In the genomic region with DNA sequence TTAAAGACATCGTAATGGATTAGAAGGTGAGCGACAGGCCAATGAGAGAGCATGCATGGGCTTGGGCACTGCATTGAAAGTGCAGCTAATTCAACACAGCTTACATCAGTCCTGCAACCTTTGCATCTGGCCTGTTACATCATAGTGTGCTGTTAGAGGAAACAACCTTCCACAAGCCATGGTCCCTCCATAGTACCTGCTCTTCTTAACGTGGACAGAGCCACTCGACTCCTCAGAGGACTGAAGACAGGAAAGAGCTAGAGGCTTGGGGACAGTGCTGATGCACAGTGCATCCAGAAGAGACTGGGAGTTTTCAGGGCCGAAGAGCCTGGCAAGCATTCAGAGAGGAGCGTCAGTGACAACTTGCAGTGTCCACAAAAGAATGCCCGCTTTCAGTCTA, we compare ENCODE assay signal across 17 mouse cellular contexts.
A peak's percentile ranks its signal among the peaks of the same experiment; 100 is the strongest.
DNase-seq lines count a peak whose midpoint lies in the region; ATAC-seq lines count a peak whose summit lies in the region.
"Had no signal": no experiment of that assay in that cellular context is flagged by ENCODE, and none has a peak within 500 bp of the region (broad histone marks: within the 10 kb centered on the region; RNA-seq: fewer than 3 reads in every experiment).

No protein-coding gene starts in this region.

- H3K9me3 ChIP-seq in embryonic facial prominence, embryonic 12.5 days, result no peaks in the 10 kb centered on the region
- no peaks in the 10 kb centered on the region for H3K9me3 ChIP-seq in embryonic facial prominence, embryonic 10.5 days
- H3K9me3 ChIP-seq in hindbrain, embryonic 10.5 days, result no peaks in the 10 kb centered on the region
- H3K9me3 ChIP-seq in hindbrain, embryonic 11.5 days (ENCODE audit: control insufficient read depth, low read length), result no peaks in the 10 kb centered on the region
- H3K9me3 ChIP-seq in limb, embryonic 11.5 days (ENCODE audit: control insufficient read depth, low read length), result no peaks in the 10 kb centered on the region
- no peaks in the 10 kb centered on the region for H3K9me3 ChIP-seq in limb, embryonic 10.5 days (replicated peaks)
- no peaks in the 10 kb centered on the region for H3K9me3 ChIP-seq in neural tube, embryonic 14.5 days (ENCODE audit: control insufficient read depth, low read length)
- H3K9me3 ChIP-seq in neural tube, embryonic 15.5 days (replicated peaks), result no peaks in the 10 kb centered on the region
- H3K9me3 ChIP-seq: forebrain, embryonic 13.5 days; limb, embryonic 13.5 days had no signal

- peaks cover 11% of the 10 kb centered on the region for H3K4me1 ChIP-seq in embryonic facial prominence, embryonic 12.5 days
- peaks cover 15% of the 10 kb centered on the region for H3K4me1 ChIP-seq in embryonic facial prominence, embryonic 10.5 days
- H3K4me1 ChIP-seq in hindbrain, embryonic 10.5 days (replicated peaks), result 0 out of 2 replicates have a peak, but pooled peaks cover 5% of the 10 kb centered on the region
- no peaks in the 10 kb centered on the region for H3K4me1 ChIP-seq in hindbrain, embryonic 11.5 days (replicated peaks; ENCODE audit: control insufficient read depth, insufficient read depth, low read length)
- no peaks in the 10 kb centered on the region for H3K4me1 ChIP-seq in limb, embryonic 11.5 days (ENCODE audit: control insufficient read depth, insufficient read depth, low read length)
- H3K4me1 ChIP-seq in limb, embryonic 10.5 days, result peaks cover 16% of the 10 kb centered on the region
- H3K4me1 ChIP-seq in neural tube, embryonic 14.5 days (ENCODE audit: control insufficient read depth, insufficient read depth, low read length), result no peaks in the 10 kb centered on the region
- no peaks in the 10 kb centered on the region for H3K4me1 ChIP-seq in neural tube, embryonic 15.5 days

- 0 out of 2 replicates have a peak, but pooled peaks cover 4% of the 10 kb centered on the region for H3K27me3 ChIP-seq in embryonic facial prominence, embryonic 12.5 days
- H3K27me3 ChIP-seq in embryonic facial prominence, embryonic 10.5 days (replicated peaks; ENCODE audit: low read depth, poor library complexity, severe bottlenecking), result no peaks in the 10 kb centered on the region
- H3K27me3 ChIP-seq in hindbrain, embryonic 10.5 days (ENCODE audit: insufficient read depth, poor library complexity, severe bottlenecking), result no peaks in the 10 kb centered on the region
- H3K27me3 ChIP-seq in hindbrain, embryonic 11.5 days (ENCODE audit: control insufficient read depth, insufficient read depth, low read length), result no peaks in the 10 kb centered on the region
- H3K27me3 ChIP-seq in limb, embryonic 11.5 days (ENCODE audit: control insufficient read depth, insufficient read depth, low read length), result no peaks in the 10 kb centered on the region
- peaks cover 11% of the 10 kb centered on the region; the same call in 1 of the 2 replicates for H3K27me3 ChIP-seq in limb, embryonic 10.5 days (ENCODE audit: low read depth, poor library complexity, severe bottlenecking)
- no peaks in the 10 kb centered on the region for H3K27me3 ChIP-seq in neural tube, embryonic 14.5 days (ENCODE audit: control insufficient read depth, insufficient read depth, low read length)
- H3K27me3 ChIP-seq in neural tube, embryonic 15.5 days (replicated peaks), result no peaks in the 10 kb centered on the region
- H3K27me3 ChIP-seq: forebrain, embryonic 13.5 days had no signal

- H3K4me3 ChIP-seq in embryonic facial prominence, embryonic 12.5 days, result no peak overlapping the region
- H3K4me3 ChIP-seq in embryonic facial prominence, embryonic 10.5 days, result no peak overlapping the region
- H3K4me3 ChIP-seq in hindbrain, embryonic 10.5 days, result no peak overlapping the region
- no peak overlapping the region for H3K4me3 ChIP-seq in hindbrain, embryonic 11.5 days (ENCODE audit: low read depth, low read length)
- H3K4me3 ChIP-seq in limb, embryonic 11.5 days (ENCODE audit: low read depth, low read length), result no peak overlapping the region
- no peak overlapping the region for H3K4me3 ChIP-seq in limb, embryonic 10.5 days
- H3K4me3 ChIP-seq in neural tube, embryonic 14.5 days (ENCODE audit: low read depth, low read length), result no peak overlapping the region
- no peak overlapping the region for H3K4me3 ChIP-seq in neural tube, embryonic 15.5 days (replicated peaks)
- H3K4me3 ChIP-seq: forebrain, embryonic 13.5 days; layer of hippocampus, adult 2 months; limb, embryonic 13.5 days had no signal

- no peaks in the 10 kb centered on the region for H3K36me3 ChIP-seq in embryonic facial prominence, embryonic 12.5 days
- H3K36me3 ChIP-seq in embryonic facial prominence, embryonic 10.5 days (replicated peaks), result no peaks in the 10 kb centered on the region
- no peaks in the 10 kb centered on the region for H3K36me3 ChIP-seq in hindbrain, embryonic 10.5 days
- H3K36me3 ChIP-seq in hindbrain, embryonic 11.5 days (ENCODE audit: control insufficient read depth, insufficient read depth, low read length), result no peaks in the 10 kb centered on the region
- H3K36me3 ChIP-seq in limb, embryonic 11.5 days (ENCODE audit: control insufficient read depth, insufficient read depth, low read length), result no peaks in the 10 kb centered on the region
- no peaks in the 10 kb centered on the region for H3K36me3 ChIP-seq in limb, embryonic 10.5 days
- no peaks in the 10 kb centered on the region for H3K36me3 ChIP-seq in neural tube, embryonic 14.5 days (ENCODE audit: control insufficient read depth, insufficient read depth, low read length)
- no peaks in the 10 kb centered on the region for H3K36me3 ChIP-seq in neural tube, embryonic 15.5 days
- H3K36me3 ChIP-seq: limb, embryonic 13.5 days had no signal

- H3K9ac ChIP-seq in embryonic facial prominence, embryonic 12.5 days, result no peak overlapping the region
- H3K9ac ChIP-seq in hindbrain, embryonic 11.5 days (ENCODE audit: low read depth, low read length), result no peak overlapping the region
- H3K9ac ChIP-seq in limb, embryonic 11.5 days (ENCODE audit: low read length), result no peak overlapping the region
- no peak overlapping the region for H3K9ac ChIP-seq in neural tube, embryonic 14.5 days (replicated peaks; ENCODE audit: low read depth, low read length)
- H3K9ac ChIP-seq in neural tube, embryonic 15.5 days (replicated peaks), result no peak overlapping the region
- H3K9ac ChIP-seq: forebrain, embryonic 13.5 days; limb, embryonic 13.5 days; liver, postnatal 0 days had no signal

- WGBS in embryonic facial prominence, embryonic 12.5 days, result 86% methylated on average over 7 of the region's 7 CpGs
- whole genome bisulfite sequencing in embryonic facial prominence, embryonic 10.5 days, result 87% methylated on average over 7 of the region's 7 CpGs
- WGBS in hindbrain, embryonic 10.5 days, result 86% methylated on average over 7 of the region's 7 CpGs
- 88% methylated on average over 7 of the region's 7 CpGs for WGBS in hindbrain, embryonic 11.5 days
- WGBS in limb, embryonic 11.5 days, result 86% methylated on average over 7 of the region's 7 CpGs
- whole genome bisulfite sequencing in limb, embryonic 10.5 days, result 88% methylated on average over 7 of the region's 7 CpGs
- 82% methylated on average over 7 of the region's 7 CpGs for WGBS in neural tube, embryonic 14.5 days
- WGBS in neural tube, embryonic 15.5 days, result 86% methylated on average over 7 of the region's 7 CpGs

- no peak overlapping the region for H3K4me2 ChIP-seq in embryonic facial prominence, embryonic 12.5 days (replicated peaks)
- no peak overlapping the region for H3K4me2 ChIP-seq in hindbrain, embryonic 11.5 days (replicated peaks; ENCODE audit: low read depth, low read length)
- no peak overlapping the region for H3K4me2 ChIP-seq in limb, embryonic 11.5 days (ENCODE audit: low read depth, severe bottlenecking)
- no peak overlapping the region for H3K4me2 ChIP-seq in neural tube, embryonic 14.5 days (ENCODE audit: low read depth, low read length)
- no peak overlapping the region for H3K4me2 ChIP-seq in neural tube, embryonic 15.5 days
- H3K4me2 ChIP-seq: forebrain, embryonic 13.5 days; limb, embryonic 13.5 days had no signal

- H3K27ac ChIP-seq in embryonic facial prominence, embryonic 12.5 days, result no peak overlapping the region
- no peak overlapping the region for H3K27ac ChIP-seq in embryonic facial prominence, embryonic 10.5 days (replicated peaks)
- peak overlapping the region; percentile 40; the same call in 1 of the 2 replicates for H3K27ac ChIP-seq in hindbrain, embryonic 10.5 days
- no peak overlapping the region for H3K27ac ChIP-seq in hindbrain, embryonic 11.5 days (ENCODE audit: low read depth, low read length)
- H3K27ac ChIP-seq in limb, embryonic 11.5 days (replicated peaks; ENCODE audit: low read depth, low read length), result no peak overlapping the region
- no peak overlapping the region for H3K27ac ChIP-seq in limb, embryonic 10.5 days
- H3K27ac ChIP-seq in neural tube, embryonic 14.5 days (ENCODE audit: low read depth, low read length), result no peak overlapping the region
- H3K27ac ChIP-seq in neural tube, embryonic 15.5 days (replicated peaks), result no peak overlapping the region
- H3K27ac ChIP-seq: forebrain, embryonic 13.5 days; layer of hippocampus, adult 2 months; limb, embryonic 13.5 days had no signal

- DNase-seq in embryonic facial prominence, embryonic 10.5 days (ENCODE audit: low spot score), result no peak
- DNase-seq in hindbrain, embryonic 10.5 days (ENCODE audit: low spot score), result no peak
- DNase-seq in hindbrain, embryonic 11.5 days (ENCODE audit: low spot score), result no peak
- DNase-seq in limb, embryonic 11.5 days (ENCODE audit: low spot score), result no peak
- DNase-seq in limb, embryonic 10.5 days (ENCODE audit: low spot score), result no peak
- DNase-seq: adrenal gland, adult 8-10 months; cerebellum, adult 11-12 months; kidney, adult 18-20 months; kidney, postnatal 14 days had no signal

- 0 out of 2 replicates have a peak, but pooled peaks have one; percentile 22 for ATAC-seq in embryonic facial prominence, embryonic 12.5 days (ENCODE audit: insufficient number of reproducible peaks, insufficient read depth, low FRiP score, low TSS enrichment)
- no peak for ATAC-seq in hindbrain, embryonic 11.5 days (ENCODE audit: low FRiP score)
- 0 out of 2 replicates have a peak, but pooled peaks have one; percentile 21 for ATAC-seq in limb, embryonic 11.5 days (ENCODE audit: insufficient number of reproducible peaks, low FRiP score, low TSS enrichment, low read depth)
- peak; percentile 31; the same call in 1 of the 2 replicates for ATAC-seq in neural tube, embryonic 14.5 days (ENCODE audit: low read depth)
- ATAC-seq in neural tube, embryonic 15.5 days (ENCODE audit: low FRiP score), result no peak
- ATAC-seq: hindbrain, embryonic 16.5 days had no signal

Comparison
In these comparisons a context has a peak if more than half of its experiments do, and no peak if none do; other contexts are left out.
1. ATAC-seq: peak in embryonic facial prominence, embryonic 12.5 days (single experiment), limb, embryonic 11.5 days (single experiment) and neural tube, embryonic 14.5 days (single experiment); none in hindbrain, embryonic 11.5 days (single experiment) and neural tube, embryonic 15.5 days (single experiment).